In genomic region chr6:16727256-16727890, GRCm38 (mm10) we compare ENCODE assay signal across 14 mouse cellular contexts.
DNase-seq lines count a peak whose midpoint lies in the region; ATAC-seq and TF ChIP-seq lines count a peak whose summit lies in the region.
"Had no signal": no experiment of that assay in that cellular context is flagged by ENCODE, and none has a peak within 500 bp of the region (broad histone marks: within the 10 kb centered on the region; RNA-seq: fewer than 3 reads in every experiment).

No protein-coding gene starts in this region.

- no peaks in the 10 kb centered on the region for H3K9me3 ChIP-seq in embryonic facial prominence, embryonic 14.5 days (ENCODE audit: control insufficient read depth, low read length)
- no peaks in the 10 kb centered on the region for H3K9me3 ChIP-seq in hindbrain, embryonic 13.5 days
- H3K9me3 ChIP-seq in midbrain, embryonic 16.5 days (replicated peaks; ENCODE audit: control insufficient read depth, low read length, poor library complexity, severe bottlenecking) = no peaks in the 10 kb centered on the region
- H3K9me3 ChIP-seq: limb, embryonic 12.5 days had no signal

- no peak overlapping the region for H3K9ac ChIP-seq in embryonic facial prominence, embryonic 14.5 days (ENCODE audit: low read depth, low read length)
- H3K9ac ChIP-seq in hindbrain, embryonic 13.5 days = no peak overlapping the region
- H3K9ac ChIP-seq in midbrain, embryonic 16.5 days (ENCODE audit: low read depth, low read length) = no peak overlapping the region
- H3K9ac ChIP-seq: limb, embryonic 12.5 days; liver, postnatal 0 days had no signal

- 29% methylated on average over 13 of the region's 13 CpGs for WGBS in embryonic facial prominence, embryonic 14.5 days
- 14% methylated on average over 13 of the region's 13 CpGs for WGBS in hindbrain, embryonic 13.5 days
- WGBS in midbrain, embryonic 16.5 days = 8% methylated on average over 13 of the region's 13 CpGs
- 32% methylated on average over 13 of the region's 13 CpGs for WGBS in lung, adult 2 months

- no peak overlapping the region for H3K27ac ChIP-seq in embryonic facial prominence, embryonic 14.5 days (replicated peaks; ENCODE audit: low read depth, low read length)
- peak overlapping the region; percentile 73 for H3K27ac ChIP-seq in hindbrain, embryonic 13.5 days
- no peak overlapping the region for H3K27ac ChIP-seq in midbrain, embryonic 16.5 days (ENCODE audit: low read length)
- H3K27ac ChIP-seq: limb, embryonic 12.5 days had no signal

- H3K27me3 ChIP-seq in embryonic facial prominence, embryonic 14.5 days (replicated peaks; ENCODE audit: control insufficient read depth, insufficient read depth, low read length) = no peaks in the 10 kb centered on the region
- no peaks in the 10 kb centered on the region for H3K27me3 ChIP-seq in hindbrain, embryonic 13.5 days
- H3K27me3 ChIP-seq in midbrain, embryonic 16.5 days (ENCODE audit: control insufficient read depth, insufficient read depth, low read depth, low read length) = no peaks in the 10 kb centered on the region
- H3K27me3 ChIP-seq: limb, embryonic 12.5 days had no signal

- H3K36me3 ChIP-seq in embryonic facial prominence, embryonic 14.5 days (ENCODE audit: control insufficient read depth, insufficient read depth, low read length) = no peaks in the 10 kb centered on the region
- no peaks in the 10 kb centered on the region for H3K36me3 ChIP-seq in hindbrain, embryonic 13.5 days
- no peaks in the 10 kb centered on the region for H3K36me3 ChIP-seq in midbrain, embryonic 16.5 days (ENCODE audit: control insufficient read depth, insufficient read depth, low read length)
- H3K36me3 ChIP-seq: limb, embryonic 12.5 days had no signal

- ATAC-seq in embryonic facial prominence, embryonic 14.5 days (ENCODE audit: low read depth) = peak; percentile 87; the same call in 1 of the 2 replicates
- ATAC-seq in hindbrain, embryonic 13.5 days (ENCODE audit: low FRiP score) = peak; percentile 94
- peak; percentile 79 for ATAC-seq in midbrain, embryonic 16.5 days
- no peak for ATAC-seq in monocyte, adult 5-6 weeks (replicated peaks; ENCODE audit: insufficient number of reproducible peaks, low FRiP score, low TSS enrichment, poor library complexity, severe bottlenecking)
- ATAC-seq: activated CD4-positive, CD25-positive, alpha-beta regulatory T cell, adult 4 months; liver, postnatal 0 days had no signal

- no peak for TF ChIP-seq CTCF in brain, embryonic 14.5 days (IDR thresholded peaks at IDR 0.05; ENCODE audit: borderline replicate concordance, extremely low read depth, insufficient read depth, insufficient read length)
- TF ChIP-seq CTCF in lung, adult 2 months (IDR thresholded peaks at IDR 0.05; ENCODE audit: insufficient read depth, low read length) = no peak

- H3K4me3 ChIP-seq in embryonic facial prominence, embryonic 14.5 days (ENCODE audit: low read depth, low read length) = no peak overlapping the region
- H3K4me3 ChIP-seq in hindbrain, embryonic 13.5 days = peak overlapping the region; percentile 18
- peak overlapping the region; percentile 10; the same call in 1 of the 2 replicates for H3K4me3 ChIP-seq in midbrain, embryonic 16.5 days (ENCODE audit: low read depth, low read length)
- H3K4me3 ChIP-seq in lung, adult 2 months (replicated peaks; ENCODE audit: extremely low read depth, low read depth, low read length) = no peak overlapping the region
- H3K4me3 ChIP-seq: limb, embryonic 12.5 days had no signal

- H3K4me1 ChIP-seq in embryonic facial prominence, embryonic 14.5 days (ENCODE audit: control insufficient read depth, insufficient read depth, low read length) = no peaks in the 10 kb centered on the region
- peaks cover 6% of the 10 kb centered on the region; the same call in 1 of the 2 replicates for H3K4me1 ChIP-seq in hindbrain, embryonic 13.5 days (replicated peaks)
- H3K4me1 ChIP-seq in midbrain, embryonic 16.5 days (ENCODE audit: control insufficient read depth, insufficient read depth, low read length) = peaks cover 8% of the 10 kb centered on the region
- H3K4me1 ChIP-seq in lung, adult 2 months (ENCODE audit: control insufficient read depth, insufficient read depth, low read length) = no peaks in the 10 kb centered on the region
- H3K4me1 ChIP-seq: limb, embryonic 12.5 days had no signal

- DNase-seq in brain, embryonic 14.5 days (ENCODE audit: low read depth) = peak; percentile 94
- DNase-seq in embryonic facial prominence, embryonic 14.5 days (ENCODE audit: low spot score) = peak; percentile 62
- DNase-seq in testis, postnatal 14 days (ENCODE audit: low spot score) = no peak
- no peak for DNase-seq in thymus, postnatal 0 days (ENCODE audit: low spot score)
- no peak for DNase-seq in lung, adult 2 months
- DNase-seq: cerebellum, adult 2 months; kidney, adult 11 months; liver, postnatal 0 days; thymus, postnatal 4 days had no signal

- no peak for TF ChIP-seq POLR2A in brain, embryonic 14.5 days (IDR thresholded peaks at IDR 0.05; ENCODE audit: borderline replicate concordance, extremely low read depth, insufficient read depth, insufficient read length, poor library complexity, severe bottlenecking)
- TF ChIP-seq POLR2A in lung, adult 2 months (IDR thresholded peaks at IDR 0.05; ENCODE audit: borderline replicate concordance, extremely low read depth, low read depth, low read length) = no peak

- H3K4me2 ChIP-seq in embryonic facial prominence, embryonic 14.5 days (ENCODE audit: low read depth, low read length) = no peak overlapping the region
- H3K4me2 ChIP-seq in hindbrain, embryonic 13.5 days = peak overlapping the region; percentile 49
- peak overlapping the region; percentile 47 for H3K4me2 ChIP-seq in midbrain, embryonic 16.5 days (ENCODE audit: low read length)
- H3K4me2 ChIP-seq: limb, embryonic 12.5 days had no signal

Comparison
In these comparisons a context has a peak if more than half of its experiments do, and no peak if none do; other contexts are left out.
1. DNase-seq: peak in brain, embryonic 14.5 days (single experiment) and embryonic facial prominence, embryonic 14.5 days (single experiment); none in testis, postnatal 14 days (single experiment), thymus, postnatal 0 days (single experiment) and lung, adult 2 months (single experiment).
2. H3K4me3 ChIP-seq: peak in hindbrain, embryonic 13.5 days (single experiment) and midbrain, embryonic 16.5 days (single experiment); none in embryonic facial prominence, embryonic 14.5 days (single experiment) and lung, adult 2 months (single experiment).